Mouse (Mus musculus) hindbrain, embryonic 10.5 days (tissue): ENCODE measurements at regions not wholly inside any gene's neighbourhood (a gene's known extent, or its start where the extent isn't known, plus 50 kb on each side); places are given as distances from the start of the nearest gene placed in this dataset.
A peak's percentile ranks its signal among the peaks of the same experiment; 100 is the strongest.

ENCODE experiments used
- DNase-seq: peaks from one replicate; pipeline ENCODE4 v3.0.0-alpha.2; 2017; ENCODE audit warnings: low spot score
- H3K27ac ChIP-seq: fragments of 300-500 bp; sonication (generic); 2 replicates; pipeline ENCODE4 v1.5.1; 2016; ENCODE audit warnings: mild to moderate bottlenecking, moderate library complexity
- H3K27me3 ChIP-seq: fragments of 300-500 bp; sonication (generic); 2 replicates; pipeline ENCODE4 v1.6.1; 2016; ENCODE audit warnings: mild to moderate bottlenecking; ENCODE audit not compliant: poor library complexity, insufficient read depth, severe bottlenecking
- H3K36me3 ChIP-seq: fragments of 300-500 bp; sonication (generic); 2 replicates; pipeline ENCODE4 v1.6.1; 2016; ENCODE audit warnings: mild to moderate bottlenecking, moderate library complexity
- H3K4me1 ChIP-seq: fragments of 300-500 bp; sonication (generic); replicated peaks from 2 replicates; pipeline ENCODE4 v1.6.1; 2016; ENCODE audit warnings: mild to moderate bottlenecking
- H3K4me3 ChIP-seq: fragments of 300-500 bp; sonication (generic); 2 replicates; pipeline ENCODE4 v1.5.1; 2016; ENCODE audit warnings: mild to moderate bottlenecking, moderate library complexity
- H3K9me3 ChIP-seq: fragments of 300-500 bp; sonication (generic); 2 replicates; pipeline ENCODE4 v1.6.1; 2016; ENCODE audit warnings: mild to moderate bottlenecking, moderate library complexity
- WGBS: fragments of 180-500 bp; shearing (Covaris S2); methylation state at CpG from one replicate; pipeline ENCODE4 v1.1.7; 2016; 5-methylcytosine and 5-hydroxymethylcytosine counted together

DNA sequence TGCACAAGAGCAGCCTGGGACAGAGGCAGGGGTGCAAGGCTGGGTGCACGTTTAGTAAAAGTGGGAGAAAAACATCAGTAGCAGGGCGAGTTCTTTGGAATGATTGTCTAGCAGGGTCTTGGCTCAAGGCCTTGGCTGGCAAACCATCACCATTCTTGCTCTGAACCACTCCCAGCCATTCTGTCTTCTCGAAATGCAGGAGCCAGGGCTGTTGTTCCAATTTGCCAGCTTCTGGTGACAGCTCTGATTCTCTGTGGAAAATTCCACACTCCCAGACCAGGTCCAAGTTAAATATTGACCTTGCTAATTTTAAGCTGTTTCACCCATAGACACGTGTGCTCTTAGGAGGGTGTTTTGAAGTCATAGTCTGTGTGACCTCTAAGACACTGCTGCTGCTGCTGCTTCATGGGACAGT is 441.2 kb downstream of the Fgf9 start:
- WGBS, result 81% methylated on average over 4 of the region's 4 CpGs
- Histone ChIP-seq H3K36me3 (no peaks in the 10 kb centered on the region), H3K4me3 (no peak overlapping the region), H3K27me3 (no peaks in the 10 kb centered on the region), H3K4me1 (peaks cover 20% of the 10 kb centered on the region), H3K27ac (no peak overlapping the region), H3K9me3 (no peaks in the 10 kb centered on the region)
- no peak for DNase-seq

- Histone ChIP-seq H3K36me3 (no peaks in the 10 kb centered on the region), H3K4me3 (no peak overlapping the region), H3K4me1 (peaks cover 15% of the 10 kb centered on the region), H3K27me3 (no peaks in the 10 kb centered on the region), H3K9me3 (no peaks in the 10 kb centered on the region), H3K27ac (no peak overlapping the region)
- WGBS, result 78% methylated on average over 4 of the region's 4 CpGs
- DNase-seq, result no peak
Measured at GRCm38 (mm10) chr14:58510790-58511189, 440.4 kb downstream of the Fgf9 start.

DNA sequence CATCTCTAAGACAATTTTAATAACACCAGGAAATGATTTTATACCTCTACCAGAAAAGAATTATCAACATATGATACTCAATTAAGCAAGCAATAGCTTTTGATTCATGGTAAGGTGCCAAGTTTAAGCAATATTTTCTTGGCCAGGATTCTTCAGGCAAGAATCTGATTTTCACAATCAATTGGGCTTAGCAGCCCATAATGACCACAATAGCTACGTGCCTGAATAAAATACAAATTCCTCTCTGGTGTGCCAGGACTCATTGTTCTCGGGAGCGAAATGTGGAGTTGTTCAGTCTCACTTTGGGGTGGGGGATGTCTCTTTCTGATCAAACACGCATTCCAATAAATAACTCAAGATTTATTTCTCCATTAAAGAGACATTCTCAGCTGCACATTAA is 438.8 kb downstream of the Fgf9 start:
- H3K27ac ChIP-seq, result no peak overlapping the region
- no peak overlapping the region for H3K4me3 ChIP-seq
- 66% methylated on average over 4 of the region's 4 CpGs for WGBS
- no peak for DNase-seq
- H3K36me3 ChIP-seq, result no peaks in the 10 kb centered on the region
- H3K9me3 ChIP-seq, result no peaks in the 10 kb centered on the region
- no peaks in the 10 kb centered on the region for H3K27me3 ChIP-seq
- peaks cover 15% of the 10 kb centered on the region for H3K4me1 ChIP-seq

DNA sequence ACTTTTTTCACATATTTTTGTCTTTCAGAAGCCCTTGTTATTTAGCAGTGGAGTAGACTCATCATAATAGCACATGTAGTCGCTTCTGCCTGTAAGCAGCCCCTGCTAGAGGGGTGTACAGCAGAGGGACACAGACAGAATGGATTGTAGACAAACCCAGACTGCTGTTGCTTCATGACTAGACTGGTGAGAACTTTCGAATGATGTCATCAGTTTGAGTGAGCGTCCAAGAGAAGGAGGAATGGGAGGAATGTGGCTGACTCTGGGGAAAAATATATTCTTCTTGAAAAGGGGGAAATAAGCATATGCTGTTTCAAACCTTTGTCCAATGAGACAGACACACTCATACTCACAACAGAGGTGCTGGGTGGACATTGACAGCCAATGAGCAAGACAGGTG is 436.1 kb downstream of the Fgf9 start:
- Histone ChIP-seq H3K9me3 (no peaks in the 10 kb centered on the region), H3K27me3 (no peaks in the 10 kb centered on the region), H3K27ac (no peak overlapping the region), H3K4me1 (peaks cover 15% of the 10 kb centered on the region), H3K4me3 (no peak overlapping the region), H3K36me3 (no peaks in the 10 kb centered on the region)
- DNase-seq, result no peak
- 86% methylated on average over 3 of the region's 3 CpGs for WGBS

GRCm38 (mm10) chr14:58505841-58506240 is 435.5 kb downstream of the Fgf9 start:
- DNase-seq, result no peak
- no peak overlapping the region for H3K27ac ChIP-seq
- no peaks in the 10 kb centered on the region for H3K36me3 ChIP-seq
- H3K9me3 ChIP-seq, result 0 out of 2 replicates have a peak, but pooled peaks cover 2% of the 10 kb centered on the region
- H3K4me3 ChIP-seq, result no peak overlapping the region
- no peaks in the 10 kb centered on the region for H3K27me3 ChIP-seq
- H3K4me1 ChIP-seq, result peaks cover 15% of the 10 kb centered on the region

DNA sequence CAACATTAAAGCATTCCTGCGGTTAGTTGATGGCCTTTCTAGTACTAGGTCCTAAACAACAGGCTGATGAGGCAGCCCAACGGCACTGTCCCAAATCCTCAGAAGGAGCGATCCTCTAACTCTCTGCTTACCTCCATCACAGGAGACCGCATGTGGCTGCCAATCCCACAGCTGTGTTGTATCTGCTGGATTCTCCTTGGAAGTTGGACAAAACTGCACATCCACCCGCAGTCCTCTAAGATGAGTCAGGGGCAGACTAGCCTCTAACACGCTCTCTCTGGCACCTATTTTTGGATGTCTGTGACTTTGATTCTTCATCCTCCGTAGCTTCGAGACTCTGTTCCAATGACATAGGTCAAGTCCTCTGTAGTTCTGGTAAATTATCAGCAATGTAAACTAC is 432.5 kb downstream of the Fgf9 start:
- WGBS, result 92% methylated on average over 8 of the region's 8 CpGs
- peaks cover 15% of the 10 kb centered on the region for H3K4me1 ChIP-seq
- 0 out of 2 replicates have a peak, but pooled peaks cover 2% of the 10 kb centered on the region for H3K9me3 ChIP-seq
- H3K27me3 ChIP-seq, result no peaks in the 10 kb centered on the region
- no peak for DNase-seq
- H3K36me3 ChIP-seq, result no peaks in the 10 kb centered on the region
- no peak overlapping the region for H3K27ac ChIP-seq
- H3K4me3 ChIP-seq, result no peak overlapping the region

- no peak overlapping the region for H3K4me3 ChIP-seq
- no peaks in the 10 kb centered on the region for H3K36me3 ChIP-seq
- peak overlapping the region; percentile 40; the same call in 1 of the 2 replicates for H3K27ac ChIP-seq
- peaks cover 11% of the 10 kb centered on the region for H3K4me1 ChIP-seq
- no peak for DNase-seq
- 0 out of 2 replicates have a peak, but pooled peaks cover 2% of the 10 kb centered on the region for H3K9me3 ChIP-seq
- H3K27me3 ChIP-seq, result no peaks in the 10 kb centered on the region
- 13% methylated on average over 2 of the region's 2 CpGs for WGBS
Measured at GRCm38 (mm10) chr14:58500014-58500413, 429.7 kb downstream of the Fgf9 start.

- Histone ChIP-seq H3K27ac (no peak overlapping the region), H3K4me1 (peaks cover 11% of the 10 kb centered on the region), H3K27me3 (no peaks in the 10 kb centered on the region), H3K4me3 (no peak overlapping the region), H3K9me3 (0 out of 2 replicates have a peak, but pooled peaks cover 2% of the 10 kb centered on the region), H3K36me3 (no peaks in the 10 kb centered on the region)
- WGBS, result 28% methylated on average over 6 of the region's 6 CpGs
- DNase-seq, result no peak
Measured at GRCm38 (mm10) chr14:58499501-58499900, 429.2 kb downstream of the Fgf9 start.

- Histone ChIP-seq H3K27ac (no peak overlapping the region), H3K4me3 (no peak overlapping the region), H3K27me3 (no peaks in the 10 kb centered on the region), H3K9me3 (0 out of 2 replicates have a peak, but pooled peaks cover 2% of the 10 kb centered on the region), H3K36me3 (no peaks in the 10 kb centered on the region), H3K4me1 (peaks cover 11% of the 10 kb centered on the region)
- 89% methylated on average over 7 of the region's 7 CpGs for WGBS
- DNase-seq, result no peak
Measured at GRCm38 (mm10) chr14:58499071-58499470, 428.7 kb downstream of the Fgf9 start.

GRCm38 (mm10) chr14:58496902-58497301 is 426.6 kb downstream of the Fgf9 start:
- H3K4me3 ChIP-seq, result no peak overlapping the region
- 0 out of 2 replicates have a peak, but pooled peaks cover 2% of the 10 kb centered on the region for H3K9me3 ChIP-seq
- H3K4me1 ChIP-seq, result peaks cover 11% of the 10 kb centered on the region
- WGBS, result 94% methylated on average over 3 of the region's 3 CpGs
- no peak overlapping the region for H3K27ac ChIP-seq
- no peak for DNase-seq
- H3K36me3 ChIP-seq, result no peaks in the 10 kb centered on the region
- no peaks in the 10 kb centered on the region for H3K27me3 ChIP-seq

DNA sequence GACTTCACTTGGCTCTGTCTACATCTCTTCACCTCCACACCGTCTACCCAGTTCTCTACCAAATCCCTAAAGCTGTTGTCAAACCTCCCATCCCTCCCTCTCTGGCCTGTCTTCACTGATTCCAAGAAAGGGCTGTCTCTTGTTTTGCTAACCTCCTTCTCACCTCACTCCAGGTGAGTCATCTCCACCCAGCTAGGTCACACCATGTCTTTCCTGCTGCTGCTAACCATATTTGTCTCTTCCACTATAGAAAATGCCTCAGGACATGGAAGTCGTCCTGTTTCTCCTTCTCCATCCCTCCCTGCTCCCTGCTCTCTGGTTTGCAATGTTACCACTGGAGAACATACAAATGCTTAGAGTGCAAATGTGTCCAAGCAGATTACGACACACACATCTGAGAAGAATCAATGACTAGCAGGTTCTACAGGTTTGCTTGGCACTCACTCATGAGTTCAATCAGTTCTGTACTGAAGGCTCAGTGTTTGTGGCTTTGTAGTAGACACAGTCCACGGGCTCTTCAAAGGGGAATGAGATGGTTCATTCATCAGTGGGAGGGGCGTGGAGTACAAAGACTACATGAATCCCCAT is 424.1 kb downstream of the Fgf9 start:
- Histone ChIP-seq H3K9me3 (no peaks in the 10 kb centered on the region), H3K27ac (no peak overlapping the region), H3K36me3 (no peaks in the 10 kb centered on the region), H3K4me1 (peaks cover 2% of the 10 kb centered on the region), H3K4me3 (no peak overlapping the region), H3K27me3 (no peaks in the 10 kb centered on the region)
- DNase-seq, result no peak
- WGBS, result 72% methylated on average over 5 of the region's 5 CpGs

- H3K36me3 ChIP-seq, result no peaks in the 10 kb centered on the region
- no peaks in the 10 kb centered on the region for H3K9me3 ChIP-seq
- WGBS, result 89% methylated on average over 2 of the region's 2 CpGs
- H3K27me3 ChIP-seq, result no peaks in the 10 kb centered on the region
- H3K4me1 ChIP-seq, result no peaks in the 10 kb centered on the region
- no peak overlapping the region for H3K27ac ChIP-seq
- no peak overlapping the region for H3K4me3 ChIP-seq
- DNase-seq, result no peak
Measured at GRCm38 (mm10) chr14:58492118-58492517, 421.8 kb downstream of the Fgf9 start.

DNA sequence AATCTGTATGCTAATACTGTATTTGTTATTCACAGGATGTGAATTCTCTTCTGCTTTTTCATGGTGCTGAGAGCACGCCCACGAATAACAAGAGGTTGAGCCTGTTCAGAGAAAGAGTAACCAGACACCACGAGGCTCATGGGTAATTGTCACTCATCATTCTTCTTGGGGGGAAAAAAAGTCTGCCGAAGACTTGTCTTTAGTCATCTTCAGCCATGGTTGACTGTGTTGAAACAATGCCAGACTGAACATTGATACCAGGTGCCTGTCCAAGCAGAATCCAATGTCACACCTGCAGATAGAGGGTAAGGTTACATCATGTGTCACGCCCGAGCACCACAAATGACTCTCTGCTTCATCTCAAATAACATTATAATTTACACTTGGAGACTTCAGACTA is 418.5 kb downstream of the Fgf9 start:
- no peaks in the 10 kb centered on the region for H3K4me1 ChIP-seq
- 81% methylated on average over 6 of the region's 6 CpGs for WGBS

GRCm38 (mm10) chr14:58487836-58488235 is 417.5 kb downstream of the Fgf9 start:
- WGBS, result 92% methylated on average over 6 of the region's 6 CpGs
- no peak overlapping the region for H3K27ac ChIP-seq
- H3K4me3 ChIP-seq, result no peak overlapping the region
- no peaks in the 10 kb centered on the region for H3K36me3 ChIP-seq
- no peaks in the 10 kb centered on the region for H3K9me3 ChIP-seq
- no peak for DNase-seq
- no peaks in the 10 kb centered on the region for H3K4me1 ChIP-seq
- H3K27me3 ChIP-seq, result no peaks in the 10 kb centered on the region

More for the DNA sequence above, 418.5 kb downstream of the Fgf9 start:
- H3K36me3 ChIP-seq, result no peaks in the 10 kb centered on the region
- no peak overlapping the region for H3K27ac ChIP-seq
- H3K27me3 ChIP-seq, result no peaks in the 10 kb centered on the region
- no peak for DNase-seq
- no peak overlapping the region for H3K4me3 ChIP-seq
- no peaks in the 10 kb centered on the region for H3K9me3 ChIP-seq
